Mouse (Mus musculus): Measurements from ENCODE around the gene Cacng6. TPM values are rescaled to one million over a fixed set of nuclear protein-coding genes. Genes with fewer than 3 reads are reported as not detected.

Gene Cacng6
- polyA plus RNA-seq, 1 experiment: not detected

- no peak for TF ChIP-seq GATA1 (IDR thresholded peaks at IDR 0.05; ENCODE audit: low read length)
Observed at GRCm38 (mm10) chr7:3446584-3446983, 22.6 kb downstream of the Cacng6 start.

GRCm38 (mm10) chr7:3447026-3447425 lies 23.0 kb downstream of the Cacng6 start:
- TF ChIP-seq GATA1 (IDR thresholded peaks at IDR 0.05; ENCODE audit: low read length): no peak

- no peak for TF ChIP-seq GATA1 (IDR thresholded peaks at IDR 0.05; ENCODE audit: low read length)
Observed at GRCm38 (mm10) chr7:3448737-3449454, 24.9 kb downstream of the Cacng6 start.

GRCm38 (mm10) chr7:3450671-3451070 lies 26.7 kb downstream of the Cacng6 start:
- no peak for TF ChIP-seq GATA1 (IDR thresholded peaks at IDR 0.05; ENCODE audit: low read length)

GRCm38 (mm10) chr7:3451161-3451560 lies 27.2 kb downstream of the Cacng6 start:
- no peak for TF ChIP-seq GATA1 (IDR thresholded peaks at IDR 0.05; ENCODE audit: low read length)

- no peak for TF ChIP-seq GATA1 (IDR thresholded peaks at IDR 0.05; ENCODE audit: low read length)
Observed at GRCm38 (mm10) chr7:3452821-3453485, 29.0 kb downstream of the Cacng6 start.

- no peak for TF ChIP-seq GATA1 (IDR thresholded peaks at IDR 0.05; ENCODE audit: low read length)
Observed at GRCm38 (mm10) chr7:3453486-3454183, 29.6 kb downstream of the Cacng6 start.

- TF ChIP-seq GATA1 (IDR thresholded peaks at IDR 0.05; ENCODE audit: low read length): no peak
Observed at GRCm38 (mm10) chr7:3457111-3457840, 33.3 kb downstream of the Cacng6 start.

GRCm38 (mm10) chr7:3457841-3458217 lies 33.8 kb downstream of the Cacng6 start:
- TF ChIP-seq GATA1 (IDR thresholded peaks at IDR 0.05; ENCODE audit: low read length): no peak

GRCm38 (mm10) chr7:3460261-3460660 lies 36.3 kb downstream of the Cacng6 start:
- no peak for TF ChIP-seq GATA1 (IDR thresholded peaks at IDR 0.05; ENCODE audit: low read length)

- TF ChIP-seq GATA1 (IDR thresholded peaks at IDR 0.05; ENCODE audit: low read length): no peak
Observed at GRCm38 (mm10) chr7:3463306-3463705, 39.3 kb downstream of the Cacng6 start.

GRCm38 (mm10) chr7:3468614-3469013 lies 44.6 kb downstream of the Cacng6 start:
- TF ChIP-seq GATA1 (IDR thresholded peaks at IDR 0.05; ENCODE audit: low read length): no peak

GRCm38 (mm10) chr7:3472774-3473173 lies 48.8 kb downstream of the Cacng6 start:
- TF ChIP-seq GATA1 (IDR thresholded peaks at IDR 0.05; ENCODE audit: low read length): no peak

- no peak for TF ChIP-seq GATA1 (IDR thresholded peaks at IDR 0.05; ENCODE audit: low read length)
Observed at GRCm38 (mm10) chr7:3474291-3475080, 50.5 kb downstream of the Cacng6 start.

- no peak for TF ChIP-seq GATA1 (IDR thresholded peaks at IDR 0.05; ENCODE audit: low read length)
Observed at GRCm38 (mm10) chr7:3476728-3477127, 52.7 kb downstream of the Cacng6 start.

Data from G1E-ER4 (cell line).